Mouse (Mus musculus) forebrain, postnatal 0 days (tissue): ENCODE results near the gene Eml1. TPM values are rescaled to one million over a fixed set of nuclear protein-coding genes. Genes with fewer than 3 reads are reported as not detected.

ENCODE experiments used
- ATAC-seq: fragments of 200-750 bp; cut with Nextera tagmentation; 2 replicates; pipeline ENCODE4 v1.8.0; 2017; ENCODE audit warnings: mild to moderate bottlenecking, moderate library complexity
- DNase-seq: peaks from one replicate; pipeline ENCODE4 v3.0.0-alpha.2; 2015
- H3K27ac ChIP-seq: fragments of 300-500 bp; sonication (generic); 2 replicates; pipeline ENCODE4 v1.5.1; 2014; ENCODE audit warnings: low read depth, mild to moderate bottlenecking, antibody characterized with exemption, low read length, moderate library complexity, mixed read lengths
- H3K27me3 ChIP-seq: fragments of 300-500 bp; sonication (generic); 2 replicates; pipeline ENCODE4 v1.6.1; 2014; ENCODE audit warnings: mild to moderate bottlenecking, low read length, mixed read lengths; ENCODE audit not compliant: insufficient read depth
- H3K36me3 ChIP-seq: fragments of 300-500 bp; sonication (generic); 2 replicates; pipeline ENCODE4 v1.6.1; 2014; ENCODE audit warnings: mild to moderate bottlenecking, moderate library complexity; ENCODE audit not compliant: insufficient read depth
- H3K4me1 ChIP-seq: fragments of 300-500 bp; sonication (generic); 2 replicates; pipeline ENCODE4 v1.6.1; 2014; ENCODE audit warnings: antibody characterized with exemption; ENCODE audit not compliant: insufficient read depth
- H3K4me2 ChIP-seq: fragments of 300-500 bp; sonication (generic); 2 replicates; pipeline ENCODE4 v1.6.1; 2014; ENCODE audit warnings: low read depth, mild to moderate bottlenecking, moderate library complexity
- H3K4me3 ChIP-seq: fragments of 300-500 bp; sonication (generic); 2 replicates; pipeline ENCODE4 v1.5.1; 2014; ENCODE audit warnings: low read depth, low read length, mixed read lengths
- H3K9ac ChIP-seq: fragments of 300-500 bp; sonication (generic); 2 replicates; pipeline ENCODE4 v1.6.1; 2014; ENCODE audit warnings: mild to moderate bottlenecking
- H3K9me3 ChIP-seq: fragments of 300-500 bp; sonication (generic); 2 replicates; pipeline ENCODE4 v1.6.1; 2016; ENCODE audit warnings: low read length
- CTCF ChIP-seq: sonication (generic); IDR thresholded peaks from 2 replicates; pipeline ENCODE4 v1.5.1; 2016; ENCODE audit warnings: antibody characterized with exemption, control low read depth, low read depth
- WGBS: fragments of 180-500 bp; shearing (Covaris S2); extraction: QIAGEN DNeasy Blood & Tissue Kit; methylation state at CpG from one replicate; pipeline ENCODE4 v1.1.7; 2014; 5-methylcytosine and 5-hydroxymethylcytosine counted together
- polyA plus RNA-seq: library from polyadenylated mRNA; unstranded; fragments of >200 nt; fragmentation: Nextera tagmentation; extraction: Ambion mirVana; gene quantifications from 2 replicates; pipeline ENCODE4 v1.2.1, GENCODE M21; 2015
- total RNA-seq: library from RNA; depleted of rRNA; stranded (reverse); fragments of >200 nt; gene quantifications from 2 replicates; pipeline ENCODE4 v1.2.3, GENCODE M21; 2014; rRNA removed

Gene Eml1
- 69.1 and 82.9 TPM in 2 replicates for total RNA-seq
- polyA plus RNA-seq: 42.8 and 43.5 TPM in 2 replicates

DNA sequence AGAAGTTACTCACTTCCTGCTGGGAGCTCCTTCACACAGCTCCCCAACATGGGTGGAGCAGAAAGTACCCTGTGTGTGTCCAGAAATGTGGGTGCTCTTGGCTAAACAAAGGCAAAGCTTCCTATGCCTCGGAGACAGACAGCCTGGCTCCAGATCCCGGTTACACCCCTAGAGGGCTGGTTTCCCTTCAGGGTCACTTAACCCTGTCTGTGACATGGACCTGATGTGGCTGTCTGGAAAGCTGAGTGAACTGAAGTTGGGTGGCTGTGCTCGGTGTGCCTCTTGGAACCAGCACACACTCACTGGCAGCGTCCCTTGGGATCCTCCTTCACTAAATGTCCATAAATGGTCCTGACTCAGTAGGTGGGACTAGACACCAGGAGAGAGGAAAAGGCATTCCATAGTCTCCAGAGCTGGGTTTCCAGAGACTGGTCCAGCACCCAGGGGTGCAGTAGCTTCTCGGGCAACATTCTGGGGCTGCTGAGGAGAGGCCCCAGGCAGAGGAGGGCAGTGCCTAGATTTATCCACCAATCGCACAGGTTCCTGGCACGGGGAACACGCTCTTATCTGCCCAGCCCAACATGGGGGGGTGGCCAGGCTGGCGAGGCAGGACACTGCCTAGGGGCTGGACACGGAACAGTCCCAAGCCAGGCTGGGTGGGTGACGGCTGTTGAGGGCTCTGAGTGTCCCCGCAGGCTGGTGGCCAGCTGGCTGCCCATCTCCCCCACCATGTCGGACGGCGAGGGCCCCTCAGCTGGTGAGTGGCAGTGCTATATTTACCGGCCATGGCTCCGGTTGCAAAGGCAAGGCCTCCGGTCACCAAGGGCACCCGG lies at the start of gene Eml1:
Eml1 (plus strand) TSS at position 362 of the 833 bp plus-strand sequence.
- no peaks in the 10 kb centered on the region for H3K27me3 ChIP-seq
- no peak within 1 kb of the TSS for H3K4me3 ChIP-seq
- H3K9me3 ChIP-seq: no peaks in the 10 kb centered on the region
- WGBS: 75% methylated on average over 19 of the region's 19 CpGs
- DNase-seq (no peak), ATAC-seq (no peak)
- no peaks in the 10 kb centered on the region for H3K4me1 ChIP-seq
- no peak within 1 kb of the TSS for H3K27ac ChIP-seq
- no peak for TF ChIP-seq CTCF
- H3K36me3 ChIP-seq: no peaks in the 10 kb centered on the region
- no peak within 1 kb of the TSS for H3K9ac ChIP-seq
- H3K4me2 ChIP-seq: no peak within 1 kb of the TSS

DNA sequence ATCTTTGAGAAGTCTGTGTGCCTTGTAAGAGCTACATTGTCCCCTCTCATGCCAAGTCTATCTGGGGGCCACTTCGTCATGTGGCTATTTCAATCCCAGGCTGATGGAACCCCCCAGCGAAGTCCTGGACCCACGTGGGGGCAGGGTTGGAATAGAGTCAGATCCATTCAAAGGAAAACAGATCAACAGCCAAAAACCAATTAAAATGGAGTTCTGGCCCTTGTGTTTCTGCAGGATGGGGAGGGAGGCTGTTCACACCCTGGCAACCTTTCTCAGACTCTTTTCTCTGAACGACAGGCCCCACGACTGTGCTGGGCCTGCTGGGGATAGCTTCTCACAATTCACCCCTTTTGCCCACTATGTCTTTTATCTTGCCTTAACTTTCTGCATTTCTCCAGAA lies 44.4 kb upstream of the Eml1 start:
- Histone ChIP-seq H3K36me3 (no peaks in the 10 kb centered on the region), H3K27ac (0 out of 2 replicates have a peak overlapping the region, but pooled peaks have one; percentile 0), H3K4me1 (peaks cover 14% of the 10 kb centered on the region; the same call in 1 of the 2 replicates), H3K9ac (no peak overlapping the region), H3K9me3 (no peaks in the 10 kb centered on the region), H3K4me3 (no peak overlapping the region), H3K27me3 (no peaks in the 10 kb centered on the region), H3K4me2 (no peak overlapping the region)
- no peak for TF ChIP-seq CTCF
- WGBS: 11% methylated on average over 5 of the region's 5 CpGs
- ATAC-seq: peak; percentile 17; the same call in 1 of the 2 replicates
- peak; percentile 57 for DNase-seq

DNA sequence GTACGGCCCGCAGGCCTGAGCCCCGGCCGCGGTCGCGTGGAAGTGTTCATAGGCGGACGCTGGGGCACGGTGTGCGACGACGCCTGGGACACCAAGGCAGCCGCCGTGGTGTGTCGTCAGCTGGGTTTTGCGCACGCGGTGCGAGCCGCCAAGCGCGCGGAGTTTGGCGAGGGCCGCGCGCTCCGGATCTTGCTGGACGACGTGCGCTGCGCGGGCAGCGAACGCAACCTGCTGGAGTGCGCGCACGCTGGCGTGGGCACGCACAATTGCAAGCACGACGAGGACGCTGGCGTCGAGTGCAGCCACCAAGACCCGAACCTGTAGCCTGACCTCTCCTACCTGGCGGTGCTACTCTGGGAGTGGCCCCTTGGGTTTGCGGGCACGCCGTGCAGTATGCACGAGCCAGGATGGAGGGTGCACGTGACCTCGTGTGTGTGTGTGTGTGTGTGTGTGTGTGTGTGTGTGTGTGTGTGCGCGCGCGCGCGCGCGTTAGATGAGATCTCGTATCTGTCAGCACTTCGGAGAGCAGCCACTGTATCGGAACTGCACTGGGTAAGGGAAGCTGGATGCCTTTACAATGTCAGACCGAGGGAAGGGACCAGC lies 42.8 kb upstream of the Eml1 start:
- ATAC-seq (peak; percentile 91), DNase-seq (peak; percentile 96)
- Histone ChIP-seq H3K9me3 (no peaks in the 10 kb centered on the region), H3K27ac (peak overlapping the region; percentile 60), H3K9ac (peak overlapping the region; percentile 68), H3K27me3 (no peaks in the 10 kb centered on the region), H3K36me3 (no peaks in the 10 kb centered on the region), H3K4me3 (peak overlapping the region; percentile 41), H3K4me1 (peaks cover 14% of the 10 kb centered on the region; the same call in 1 of the 2 replicates), H3K4me2 (peak overlapping the region; percentile 78)
- peak; percentile 16; the same call in 1 of the 2 replicates for TF ChIP-seq CTCF
- WGBS: 4% methylated on average over 64 of the region's 66 CpGs

DNA sequence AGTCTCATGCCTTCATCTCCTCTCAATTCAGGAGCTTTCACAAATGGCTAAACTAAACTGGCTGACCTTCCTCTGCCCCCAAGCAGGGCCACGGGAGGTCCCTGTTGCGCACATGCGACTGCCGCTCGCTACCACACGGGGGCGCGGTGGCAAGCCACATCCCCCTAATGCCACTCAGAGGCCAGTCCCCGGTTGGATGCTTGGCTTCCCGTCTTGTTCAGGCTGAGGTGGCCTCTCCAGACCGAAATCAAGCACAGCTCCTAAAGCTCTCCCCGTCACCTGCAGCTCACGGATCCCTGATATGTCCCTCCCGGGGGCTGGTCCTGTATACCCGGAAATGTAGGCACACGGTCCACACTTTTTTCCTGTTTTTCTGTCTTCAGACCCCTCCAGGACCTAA lies 37.7 kb upstream of the Eml1 start:
- no peaks in the 10 kb centered on the region for H3K27me3 ChIP-seq
- H3K36me3 ChIP-seq: no peaks in the 10 kb centered on the region
- ATAC-seq (peak; percentile 42), DNase-seq (peak; percentile 85)
- 2% methylated on average over 16 of the region's 16 CpGs for WGBS
- peak overlapping the region; percentile 98 for H3K4me2 ChIP-seq
- H3K4me1 ChIP-seq: peaks cover 15% of the 10 kb centered on the region
- 0 out of 2 replicates have a peak overlapping the region, but pooled peaks have one; percentile 58 for H3K27ac ChIP-seq
- H3K9ac ChIP-seq: peak overlapping the region; percentile 22
- H3K4me3 ChIP-seq: peak overlapping the region; percentile 67
- no peaks in the 10 kb centered on the region for H3K9me3 ChIP-seq
- peak; percentile 96 for TF ChIP-seq CTCF

DNA sequence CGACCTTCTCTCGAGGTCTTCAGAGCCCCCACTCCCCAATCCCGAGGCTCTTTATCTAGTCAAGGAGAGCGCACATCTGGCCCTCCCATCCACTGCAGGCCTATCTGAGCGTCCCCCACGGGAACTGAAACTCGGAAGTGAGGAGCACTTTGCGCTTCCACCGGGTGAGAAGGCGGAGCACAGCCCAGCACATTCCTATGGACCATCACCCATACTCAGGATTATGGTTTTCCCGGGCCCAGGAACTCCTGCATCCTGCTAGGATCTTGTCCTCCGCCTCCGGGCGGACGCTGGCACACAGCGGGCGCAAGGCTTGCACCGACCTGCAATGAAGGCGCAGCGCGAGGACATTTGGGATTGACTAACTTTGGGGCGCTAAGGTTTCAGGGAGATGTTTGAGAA lies 37.3 kb upstream of the Eml1 start:
- TF ChIP-seq CTCF: no peak; the same call in 1 of the 2 replicates
- H3K9ac ChIP-seq: peak overlapping the region; percentile 22
- WGBS: 1% methylated on average over 22 of the region's 22 CpGs
- H3K36me3 ChIP-seq: no peaks in the 10 kb centered on the region
- H3K4me2 ChIP-seq: peak overlapping the region; percentile 98
- no peak for DNase-seq
- H3K27ac ChIP-seq: peak overlapping the region; percentile 58; the same call in 1 of the 2 replicates
- no peak for ATAC-seq
- peak overlapping the region; percentile 67 for H3K4me3 ChIP-seq
- H3K27me3 ChIP-seq: no peaks in the 10 kb centered on the region
- peaks cover 14% of the 10 kb centered on the region for H3K4me1 ChIP-seq
- H3K9me3 ChIP-seq: no peaks in the 10 kb centered on the region

DNA sequence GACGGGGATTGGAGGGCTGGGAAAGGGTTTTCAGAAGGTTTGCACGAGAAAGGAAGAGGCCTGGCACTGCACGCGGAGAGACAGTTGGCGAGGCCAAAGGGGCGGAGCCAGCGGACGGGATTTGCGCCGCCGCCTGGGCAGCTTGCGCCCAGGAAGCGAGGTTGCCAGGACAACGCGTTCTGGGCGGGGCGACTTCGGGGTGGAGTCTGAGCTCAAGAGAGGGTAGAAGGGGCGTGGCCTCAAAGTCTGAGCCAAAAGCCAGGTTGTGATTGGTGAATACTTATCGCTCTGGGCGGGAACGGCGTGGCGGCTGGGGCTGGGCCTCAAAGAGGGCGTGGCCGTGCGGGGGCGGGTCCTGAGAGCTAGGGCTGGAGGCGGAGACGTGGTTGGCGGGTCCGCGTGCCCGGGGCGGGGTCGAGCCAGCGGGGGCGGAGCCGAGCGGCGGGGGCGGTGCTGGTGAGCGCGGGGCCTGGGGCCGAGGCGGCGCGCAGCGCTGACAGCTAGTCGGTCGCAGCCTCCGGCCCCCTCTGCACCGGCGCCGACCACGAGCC lies 36.8 kb upstream of the Eml1 start, which contains the start of gene Cyp46a1:
Cyp46a1 (plus strand) TSS at position 487 of the 551 bp plus-strand sequence.
- Histone ChIP-seq H3K27ac (peak within 1 kb of the TSS; percentile 87), H3K4me3 (peak within 1 kb of the TSS; percentile 67), H3K4me2 (peak within 1 kb of the TSS; percentile 98), H3K9ac (peak within 1 kb of the TSS; percentile 63), H3K9me3 (no peaks in the 10 kb centered on the region), H3K4me1 (peaks cover 9% of the 10 kb centered on the region), H3K27me3 (no peaks in the 10 kb centered on the region), H3K36me3 (no peaks in the 10 kb centered on the region)
- peak; percentile 99 for DNase-seq
- TF ChIP-seq CTCF: peak; percentile 31; the same call in 1 of the 2 replicates
- peak; percentile 93 for ATAC-seq
- 4% methylated on average over 55 of the region's 56 CpGs for WGBS
